Mouse (Mus musculus) gastrocnemius, postnatal 10 days (tissue): ENCODE data around the gene Klhl10. TPM values are rescaled to one million over a fixed set of nuclear protein-coding genes. Genes with fewer than 3 reads are reported as not detected.

Source experiments
- DNase-seq: peaks from one replicate; pipeline ENCODE4 v3.0.0; 2021; ENCODE audit warnings: mixed read lengths
- total RNA-seq, 2 experiments: library from RNA; stranded (reverse); gene quantifications; 2 replicates each; pipeline ENCODE4 v1.2.3; 2021

Gene Klhl10
- total RNA-seq, 2 experiments from 2014 or later: 0.38 to 0.63 TPM

- peak; percentile 76 for DNase-seq
Measured at GRCm38 (mm10) chr11:100408076-100408834, 33.5 kb upstream of the Klhl10 start.

- no peak for DNase-seq
Measured at GRCm38 (mm10) chr11:100408835-100409462, 32.8 kb upstream of the Klhl10 start.

- no peak for DNase-seq
Measured at GRCm38 (mm10) chr11:100409686-100410085, 32.0 kb upstream of the Klhl10 start.

GRCm38 (mm10) chr11:100411736-100412135 is 30.0 kb upstream of the Klhl10 start:
- DNase-seq: no peak

- no peak for DNase-seq
Measured at GRCm38 (mm10) chr11:100413541-100413940, 28.2 kb upstream of the Klhl10 start.

- DNase-seq: peak; percentile 83
Measured at GRCm38 (mm10) chr11:100414021-100414913, 27.4 kb upstream of the Klhl10 start, which contains the start of gene P3h4. Gene P3h4, minus strand, starts transcription at chr11:100414836.

GRCm38 (mm10) chr11:100414914-100415822 is 26.5 kb upstream of the Klhl10 start, which contains the start of gene Fkbp10:
Gene Fkbp10, plus strand, starts transcription at chr11:100415697.
- DNase-seq: peak; percentile 73

- no peak for DNase-seq
Measured at GRCm38 (mm10) chr11:100421537-100421936, 20.2 kb upstream of the Klhl10 start.

GRCm38 (mm10) chr11:100423836-100424235 is 17.9 kb upstream of the Klhl10 start:
- no peak for DNase-seq

GRCm38 (mm10) chr11:100425851-100426250 is 15.9 kb upstream of the Klhl10 start:
- peak; percentile 75 for DNase-seq

GRCm38 (mm10) chr11:100426820-100427219 is 14.9 kb upstream of the Klhl10 start:
- no peak for DNase-seq

- no peak for DNase-seq
Measured at GRCm38 (mm10) chr11:100428612-100429199, 13.0 kb upstream of the Klhl10 start.

GRCm38 (mm10) chr11:100430052-100430451 is 11.7 kb upstream of the Klhl10 start:
- no peak for DNase-seq

GRCm38 (mm10) chr11:100432002-100432401 is 9.7 kb upstream of the Klhl10 start:
- no peak for DNase-seq

GRCm38 (mm10) chr11:100435678-100436246 is 6.0 kb upstream of the Klhl10 start:
- DNase-seq: no peak

- DNase-seq: no peak
Measured at GRCm38 (mm10) chr11:100437901-100438300, 3.8 kb upstream of the Klhl10 start.

- peak; percentile 86 for DNase-seq
Measured at GRCm38 (mm10) chr11:100440691-100441522, 810 bp upstream of the Klhl10 start.

- no peak for DNase-seq
Measured at GRCm38 (mm10) chr11:100442625-100443024, 908 bp downstream of the Klhl10 start.

- no peak for DNase-seq
Measured at GRCm38 (mm10) chr11:100457247-100457646, 15.5 kb downstream of the Klhl10 start.

- DNase-seq: no peak
Measured at GRCm38 (mm10) chr11:100457711-100458110, 16.0 kb downstream of the Klhl10 start.
